Mouse (Mus musculus) testis, adult 2 months (tissue): Measurements from ENCODE around the gene Nt5m. TPM values are rescaled to one million over a fixed set of nuclear protein-coding genes. Genes with fewer than 3 reads are reported as not detected.

Source experiments
- H3K27ac ChIP-seq: fragments of 200-500 bp; 2 replicates; pipeline ENCODE4 v1.5.1; 2012; ENCODE audit warnings: low read depth, low read length; ENCODE audit not compliant: control insufficient read depth, insufficient read depth
- H3K27me3 ChIP-seq: fragments of 200-500 bp; 2 replicates; pipeline ENCODE4 v1.6.1; 2012; ENCODE audit warnings: mild to moderate bottlenecking, low read length, moderate library complexity; ENCODE audit not compliant: control insufficient read depth, insufficient read depth
- H3K36me3 ChIP-seq: fragments of 200-500 bp; 2 replicates; pipeline ENCODE4 v1.6.1; 2012; ENCODE audit warnings: mild to moderate bottlenecking, low read length; ENCODE audit not compliant: control insufficient read depth, insufficient read depth
- H3K4me1 ChIP-seq: fragments of 200-500 bp; 2 replicates; pipeline ENCODE4 v1.6.1; 2012; ENCODE audit warnings: low read length; ENCODE audit not compliant: control insufficient read depth, insufficient read depth
- H3K4me3 ChIP-seq: fragments of 200-500 bp; 2 replicates; pipeline ENCODE4 v1.5.1; 2012; ENCODE audit warnings: low read depth, mild to moderate bottlenecking, low read length, moderate library complexity, mixed read lengths; ENCODE audit not compliant: control insufficient read depth
- CTCF ChIP-seq: fragments of 200-500 bp; IDR thresholded peaks from 2 replicates; pipeline ENCODE4 v1.5.1; 2012; ENCODE audit warnings: low read depth, mild to moderate bottlenecking, inconsistent platforms, low read length, moderate library complexity; ENCODE audit not compliant: control insufficient read depth, insufficient read depth, insufficient replicate concordance
- POLR2A ChIP-seq: fragments of 200-500 bp; IDR thresholded peaks from 2 replicates; pipeline ENCODE4 v1.6.1; 2012; ENCODE audit warnings: low read depth, mild to moderate bottlenecking, inconsistent platforms, low read length, moderate library complexity; ENCODE audit not compliant: control insufficient read depth
- polyA plus RNA-seq: library from polyadenylated mRNA; depleted of rRNA; stranded (reverse); fragments of >200 nt; gene quantifications from 2 replicates; pipeline ENCODE4 v1.2.3, GENCODE M21; 2012

Nt5m gene
- polyA plus RNA-seq, 1 experiment = 97.1 TPM

DNA sequence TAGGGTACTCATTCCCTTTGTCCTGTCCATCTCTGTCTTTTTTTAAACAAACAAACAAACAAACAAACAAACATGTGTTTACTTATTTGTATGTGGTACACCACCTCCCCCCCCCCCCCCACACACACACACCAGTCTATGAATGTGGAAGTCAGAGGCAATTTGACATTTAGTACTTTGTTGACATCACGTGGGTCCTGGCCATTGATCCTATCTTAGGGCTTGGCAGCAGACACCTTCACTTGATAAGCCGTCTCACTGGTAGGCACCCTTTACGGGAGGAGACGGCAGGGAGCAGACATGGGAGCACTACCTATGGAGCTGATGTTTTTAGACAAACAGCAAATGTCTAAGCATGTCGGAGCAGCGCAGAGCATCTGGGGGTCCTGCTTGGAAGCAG is 55.7 kb downstream of the Nt5m start:
- no peak for TF ChIP-seq POLR2A
- no peak for TF ChIP-seq CTCF
- Histone ChIP-seq H3K4me1 (peaks cover 13% of the 10 kb centered on the region), H3K27me3 (no peaks in the 10 kb centered on the region), H3K27ac (no peak overlapping the region), H3K36me3 (no peaks in the 10 kb centered on the region), H3K4me3 (no peak overlapping the region)

DNA sequence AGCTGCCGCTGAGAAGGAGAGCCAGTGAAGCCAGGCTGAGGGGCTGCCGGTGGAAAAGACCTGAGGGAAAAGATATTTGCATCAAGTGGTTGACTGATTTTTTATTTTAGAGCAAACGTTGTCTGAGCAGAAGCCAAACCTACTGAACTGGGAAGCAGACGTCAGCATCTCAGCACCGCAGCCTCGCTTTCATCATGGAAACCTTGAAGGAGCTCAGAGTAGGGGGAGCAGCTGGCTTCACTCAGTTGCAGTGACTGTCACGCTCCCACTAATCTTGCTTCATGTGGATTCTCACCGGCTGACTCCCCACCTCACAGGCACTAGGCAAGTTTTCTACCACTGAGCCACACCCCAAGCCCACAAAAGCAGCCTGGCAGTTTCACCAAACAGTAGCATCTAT is 56.1 kb downstream of the Nt5m start:
- peaks cover 13% of the 10 kb centered on the region for H3K4me1 ChIP-seq
- no peak for TF ChIP-seq POLR2A
- no peak for TF ChIP-seq CTCF
- no peaks in the 10 kb centered on the region for H3K36me3 ChIP-seq
- H3K27ac ChIP-seq = no peak overlapping the region
- H3K4me3 ChIP-seq = no peak overlapping the region
- H3K27me3 ChIP-seq = no peaks in the 10 kb centered on the region

DNA sequence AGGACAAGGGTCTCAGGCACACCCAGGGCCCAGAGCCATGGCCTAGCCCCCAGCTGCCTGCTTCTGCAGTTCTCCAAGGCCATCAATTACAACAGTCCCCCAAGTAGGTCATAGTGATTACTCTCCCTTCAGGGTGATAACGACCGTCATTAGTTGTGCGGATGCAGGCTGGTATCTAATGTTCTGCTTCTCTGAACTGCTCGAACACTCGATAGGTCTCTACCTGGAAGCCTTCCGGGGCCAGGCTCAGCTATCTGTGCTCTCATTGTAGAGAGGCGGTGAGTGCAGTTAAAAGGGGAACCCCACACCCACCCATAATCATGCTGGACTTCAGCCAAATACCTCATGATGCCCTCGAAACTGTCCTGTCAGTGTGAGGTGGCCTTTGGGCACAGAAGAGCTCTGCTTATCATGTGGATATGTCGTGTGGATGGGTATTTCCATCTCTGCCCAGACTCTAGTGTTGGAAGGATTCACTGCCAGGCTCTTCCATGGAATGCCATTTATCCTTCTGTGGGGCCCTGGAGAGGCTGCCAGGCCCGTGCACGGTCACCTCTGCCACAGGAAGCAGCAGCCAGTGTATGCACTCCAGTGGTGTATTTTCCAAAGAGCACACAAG is 58.8 kb downstream of the Nt5m start:
- H3K27ac ChIP-seq = no peak overlapping the region
- H3K4me3 ChIP-seq = no peak overlapping the region
- no peak for TF ChIP-seq POLR2A
- no peak for TF ChIP-seq CTCF
- no peaks in the 10 kb centered on the region for H3K36me3 ChIP-seq
- H3K4me1 ChIP-seq = peaks cover 5% of the 10 kb centered on the region
- no peaks in the 10 kb centered on the region for H3K27me3 ChIP-seq

DNA sequence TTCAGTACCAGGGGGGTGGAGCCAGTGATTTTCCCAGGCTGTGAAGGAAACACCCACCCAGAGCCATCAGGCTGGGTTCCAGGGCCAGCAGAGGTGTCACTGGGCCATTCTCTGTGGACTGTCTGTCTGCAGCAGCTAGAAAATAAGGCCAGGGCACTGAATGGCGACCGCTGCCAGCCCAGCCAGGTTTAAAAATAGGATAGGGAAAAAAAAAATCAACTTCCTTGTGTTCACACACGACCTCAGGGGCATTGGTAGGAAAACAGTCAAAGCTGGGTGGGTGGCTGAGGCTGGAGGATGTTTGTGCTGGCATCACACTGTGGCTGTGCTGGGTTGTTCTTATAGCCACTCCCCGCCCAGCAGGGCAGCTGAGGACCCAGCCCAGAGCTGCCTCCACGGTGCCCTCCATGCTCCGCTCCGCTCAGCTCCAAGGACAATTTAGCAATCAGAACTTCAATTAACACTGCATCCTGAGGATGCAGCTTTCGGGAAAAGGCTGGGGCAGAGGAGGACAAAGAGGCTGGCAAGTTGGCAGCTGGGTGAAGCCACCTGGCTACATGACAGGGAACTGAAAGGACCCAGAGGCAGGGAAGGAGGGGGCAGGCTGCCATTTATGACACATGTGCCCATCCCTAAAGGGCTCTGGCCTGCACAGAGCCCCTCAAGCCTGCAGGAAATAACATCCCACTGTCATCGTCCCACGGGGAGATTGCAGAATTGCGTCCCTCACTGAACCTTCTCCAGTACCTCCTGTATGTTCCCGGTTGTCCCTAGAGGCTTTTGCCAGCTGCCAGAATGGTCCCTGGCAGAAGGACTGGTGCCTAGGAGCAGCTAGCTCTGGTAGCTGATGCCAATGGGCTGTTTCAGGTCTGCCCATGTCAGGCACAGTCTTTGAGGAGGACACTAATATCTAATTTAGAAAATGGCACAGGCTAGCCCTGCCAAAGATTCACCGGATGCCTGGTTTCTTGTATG is 60.8 kb downstream of the Nt5m start:
- H3K4me3 ChIP-seq = no peak overlapping the region
- H3K36me3 ChIP-seq = no peaks in the 10 kb centered on the region
- TF ChIP-seq POLR2A (no peak), CTCF (no peak)
- no peaks in the 10 kb centered on the region; the same call in none of the 2 replicates for H3K4me1 ChIP-seq
- H3K27me3 ChIP-seq = no peaks in the 10 kb centered on the region
- no peak overlapping the region for H3K27ac ChIP-seq

DNA sequence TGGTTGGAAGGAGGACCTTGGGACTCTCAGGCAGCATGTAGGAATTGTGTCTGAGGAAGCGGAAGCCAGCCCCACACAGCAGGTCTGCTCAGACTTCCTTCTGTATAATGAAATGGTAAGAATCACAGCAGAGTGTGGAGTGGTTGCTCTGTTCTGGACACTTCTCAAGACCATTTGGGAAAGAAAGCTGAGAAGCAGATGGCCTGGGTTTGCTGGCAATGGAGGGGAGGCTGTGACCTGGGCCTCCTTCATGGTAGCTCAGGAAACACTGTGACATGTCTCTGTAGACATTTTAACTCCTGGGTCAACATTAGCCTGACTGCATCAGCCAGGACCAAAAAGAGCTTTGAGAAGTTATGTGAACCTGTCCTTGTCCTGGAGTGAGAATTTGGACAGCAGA is 61.7 kb downstream of the Nt5m start:
- no peak overlapping the region for H3K4me3 ChIP-seq
- H3K27ac ChIP-seq = peak overlapping the region; percentile 34; the same call in 1 of the 2 replicates
- no peaks in the 10 kb centered on the region for H3K27me3 ChIP-seq
- no peak for TF ChIP-seq POLR2A
- TF ChIP-seq CTCF = no peak
- H3K4me1 ChIP-seq = no peaks in the 10 kb centered on the region; the same call in none of the 2 replicates
- no peaks in the 10 kb centered on the region for H3K36me3 ChIP-seq

DNA sequence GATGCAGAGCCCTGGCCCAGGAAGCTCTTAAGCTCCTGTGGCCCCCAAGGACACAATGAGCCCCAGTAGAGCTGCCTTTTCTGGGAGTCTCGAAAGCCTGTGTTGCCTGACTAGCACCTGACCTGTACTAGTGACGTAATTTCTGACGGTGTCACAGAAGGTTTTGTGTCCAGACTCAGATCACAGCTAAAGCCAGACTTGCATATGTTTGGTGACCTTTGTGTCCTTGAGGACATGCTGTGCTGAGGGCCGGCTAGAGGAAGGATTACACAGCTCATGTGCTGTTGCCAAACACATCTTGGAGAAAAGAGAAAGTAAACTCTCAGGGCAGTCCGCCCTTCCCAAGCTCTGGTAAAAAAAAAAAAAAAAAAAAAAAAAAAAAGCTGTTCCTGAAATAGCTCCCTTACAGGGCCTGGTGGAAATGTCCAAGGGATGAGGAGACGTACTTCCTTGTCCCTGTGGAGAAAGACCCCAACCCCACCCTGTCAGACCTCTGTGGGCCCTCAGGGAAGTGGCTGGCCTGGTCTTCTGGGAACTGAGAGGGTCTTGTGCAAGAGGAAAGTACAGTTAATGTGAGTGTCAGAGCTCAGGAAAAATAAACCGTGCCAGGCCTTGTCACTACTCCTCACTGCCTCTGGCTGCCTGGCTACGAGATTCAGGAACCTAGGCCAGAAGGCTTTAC is 62.9 kb downstream of the Nt5m start:
- Histone ChIP-seq H3K4me1 (no peaks in the 10 kb centered on the region; the same call in none of the 2 replicates), H3K27ac (peak overlapping the region; percentile 61), H3K4me3 (no peak overlapping the region), H3K27me3 (no peaks in the 10 kb centered on the region), H3K36me3 (no peaks in the 10 kb centered on the region)
- TF ChIP-seq CTCF (no peak), POLR2A (no peak)
